Mouse (Mus musculus) MEL (cell line): Measurements from ENCODE around the gene Iqck.

ENCODE experiments used
- CTCF ChIP-seq, 3 experiments: IDR thresholded peaks in 2 of 3; conservative IDR thresholded peaks in 1 of 3; 2 replicates each; pipeline ENCODE4 v1.5.1; 2011 to 2012; ENCODE audit warnings: low read length in 3 of 3, low read depth in 2 of 3, mild to moderate bottlenecking in 2 of 3, improper control_type of control experiment in 1 of 3, inconsistent platforms in 1 of 3, mixed read lengths in 1 of 3, moderate library complexity in 1 of 3; ENCODE audit not compliant: control insufficient read depth in 1 of 3, insufficient read depth in 1 of 3, poor library complexity in 1 of 3, severe bottlenecking in 1 of 3
- EP300 ChIP-seq, 2 experiments: IDR thresholded peaks; 2 replicates each; pipeline ENCODE4 v1.6.1; 2011; ENCODE audit warnings: improper control_type of control experiment in 2 of 2, low read length in 2 of 2, low read depth in 1 of 2, mild to moderate bottlenecking in 1 of 2
- GABPA ChIP-seq: IDR thresholded peaks from 2 replicates; pipeline ENCODE4 v1.6.1; 2012; ENCODE audit warnings: low read depth, mild to moderate bottlenecking, inconsistent platforms, low read length, improper control_type of control experiment, moderate library complexity
- KAT2A ChIP-seq: conservative IDR thresholded peaks from 2 replicates; pipeline ENCODE4 v1.6.1; 2012; ENCODE audit warnings: low read depth, low read length, improper control_type of control experiment, inconsistent platforms
- MAFK ChIP-seq: IDR thresholded peaks from 2 replicates; pipeline ENCODE4 v1.6.1; 2011; ENCODE audit warnings: low read depth, mild to moderate bottlenecking, low read length, improper control_type of control experiment, borderline replicate concordance
- MAX ChIP-seq: IDR thresholded peaks from 2 replicates; pipeline ENCODE4 v1.6.1; 2011; ENCODE audit warnings: low read length, improper control_type of control experiment
- MAZ ChIP-seq: IDR thresholded peaks from 2 replicates; pipeline ENCODE4 v1.6.1; 2012; ENCODE audit warnings: low read depth, mild to moderate bottlenecking, inconsistent platforms, low read length, improper control_type of control experiment
- POLR2A ChIP-seq, 2 experiments: IDR thresholded peaks; 2 replicates each; pipeline ENCODE4 v1.6.1; 2011 to 2012; ENCODE audit warnings: low read length in 2 of 2, mild to moderate bottlenecking in 2 of 2, control low read depth in 1 of 2, improper control_type of control experiment in 1 of 2, low read depth in 1 of 2, moderate library complexity in 1 of 2; ENCODE audit not compliant: control insufficient read depth in 1 of 2, insufficient read depth in 1 of 2, poor library complexity in 1 of 2

- TF ChIP-seq CTCF (IDR thresholded peaks at IDR 0.05 in 2 of 3, conservative IDR thresholded peaks at IDR 0.05 in 1 of 3; ENCODE audit: control insufficient read depth in 1 of 3, insufficient read depth in 1 of 3, low read depth in 2 of 3, low read length in 3 of 3, poor library complexity in 1 of 3, severe bottlenecking in 1 of 3): no peak
- no peak for TF ChIP-seq MAFK
- no peak for TF ChIP-seq EP300 (IDR thresholded peaks at IDR 0.05; ENCODE audit: low read depth in 1 of 2, low read length in 2 of 2)
- no peak for TF ChIP-seq MAX
- TF ChIP-seq KAT2A: no peak
- no peak for TF ChIP-seq MAZ
- TF ChIP-seq POLR2A (IDR thresholded peaks at IDR 0.05; ENCODE audit: control insufficient read depth in 1 of 2, insufficient read depth in 1 of 2, low read depth in 1 of 2, low read length in 2 of 2, poor library complexity in 1 of 2): no peak
- no peak for TF ChIP-seq GABPA
These were observed 117.8 kb downstream of the Iqck start for GRCm38 (mm10) chr7:118973377-118973776.
